Mouse (Mus musculus): Measurements from ENCODE around the gene H2-Oa.

The H2-Oa gene

DNA sequence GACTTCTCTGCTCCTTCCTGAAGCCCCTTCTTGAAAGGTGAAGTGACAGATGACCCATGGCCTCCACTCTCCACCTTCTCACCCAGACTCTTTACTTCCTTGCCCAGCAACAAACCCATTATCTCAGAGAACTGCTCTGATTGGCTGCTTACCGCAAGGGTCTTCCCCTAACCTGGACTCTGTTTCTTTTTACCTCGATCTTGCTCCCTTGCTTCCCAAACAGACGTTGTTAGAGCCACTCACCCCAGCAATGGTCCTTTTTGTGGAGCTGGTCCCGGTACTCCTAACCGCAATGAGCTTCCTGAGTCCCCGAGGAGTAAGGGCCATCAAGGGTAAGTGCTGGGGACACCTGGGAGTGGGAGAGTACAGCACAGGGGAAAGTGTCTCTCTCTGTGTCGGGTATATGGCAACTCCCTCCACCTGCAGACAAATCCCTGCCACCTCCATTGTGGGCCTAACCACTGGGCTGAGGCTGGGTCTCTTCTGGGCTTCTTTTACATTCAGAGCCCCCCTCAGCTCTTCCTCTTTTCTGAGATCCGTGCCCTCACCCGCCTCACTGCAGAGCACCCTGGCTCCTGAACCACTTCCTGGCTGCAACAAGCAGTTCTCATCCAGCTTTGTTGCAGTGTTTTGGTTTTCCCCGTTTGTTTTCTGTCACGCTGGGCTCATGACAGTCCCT, at the start of gene H2-Oa:
Gene H2-Oa (plus strand): TSS at position 144 of the 679 bp plus-strand sequence.
- no peak for DNase-seq

GRCm38 (mm10) chr17:34045941-34046340, 46.2 kb upstream of the H2-Oa start:
- DNase-seq: no peak

- no peak for DNase-seq
Measured at GRCm38 (mm10) chr17:34047404-34048050, 44.6 kb upstream of the H2-Oa start.

- no peak for DNase-seq
Measured at GRCm38 (mm10) chr17:34057224-34057623, 34.9 kb upstream of the H2-Oa start.

DNA sequence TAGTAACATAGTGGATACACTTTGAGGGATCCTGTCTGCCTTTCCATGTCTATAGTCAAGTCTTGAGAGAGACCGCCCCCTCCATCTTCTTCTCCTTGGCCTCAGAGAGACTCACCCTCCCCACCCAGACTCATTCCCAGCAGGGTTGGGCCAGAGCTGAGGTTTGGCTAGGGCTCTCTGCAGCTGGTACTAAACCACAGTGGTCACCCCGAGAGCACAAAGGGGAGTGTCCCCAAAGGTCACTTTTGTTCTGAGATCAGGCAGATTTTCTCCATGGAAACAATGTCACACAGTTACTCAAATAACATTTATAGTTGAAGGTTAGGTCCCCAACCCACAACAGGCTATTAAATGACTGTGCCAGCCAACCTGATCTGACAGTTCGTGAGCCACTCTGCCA, 23.3 kb upstream of the H2-Oa start:
- no peak for DNase-seq

DNA sequence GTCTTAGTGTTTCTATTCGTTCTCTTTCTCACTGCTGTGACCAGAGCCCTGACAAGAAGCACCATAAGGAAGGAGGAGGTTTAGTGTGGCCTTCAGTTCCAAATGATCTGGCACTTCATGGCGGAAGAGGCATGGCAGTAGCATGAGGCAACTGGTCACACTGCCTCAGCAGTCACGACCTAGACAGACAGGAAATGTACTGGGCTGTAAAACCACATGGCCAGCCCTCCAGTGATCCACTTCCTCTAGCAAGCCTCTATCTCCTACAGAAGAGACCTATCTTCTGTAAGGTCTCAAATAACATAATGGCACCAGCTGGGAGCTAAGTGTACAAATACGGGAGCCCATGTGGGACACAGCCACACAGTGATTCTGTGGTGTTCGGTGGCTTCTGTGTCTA, 20.0 kb upstream of the H2-Oa start:
- no peak for DNase-seq

GRCm38 (mm10) chr17:34075271-34075670, 16.9 kb upstream of the H2-Oa start:
- DNase-seq: peak; percentile 16

DNA sequence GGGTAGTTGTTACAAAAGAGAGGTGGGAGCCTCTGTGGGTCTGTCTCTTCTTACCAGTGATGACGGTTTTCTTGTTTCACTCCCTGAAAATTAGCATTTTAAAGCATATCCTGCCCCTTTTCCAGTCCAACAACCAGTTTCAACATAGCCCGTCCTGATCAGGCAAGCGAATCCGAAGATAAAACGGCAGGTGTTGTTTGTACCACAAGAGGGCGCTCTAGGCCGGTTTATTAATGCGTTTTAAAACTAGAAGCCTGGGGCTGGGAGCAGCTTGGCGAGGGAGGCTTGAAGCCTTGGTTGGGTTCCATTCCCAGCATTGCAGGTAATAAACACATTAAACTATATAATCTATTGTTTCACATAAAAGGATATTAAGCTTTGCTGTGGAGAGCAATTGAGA, 14.6 kb upstream of the H2-Oa start:
- DNase-seq: peak; percentile 22

- no peak for DNase-seq
Measured at GRCm38 (mm10) chr17:34078148-34078547, 14.0 kb upstream of the H2-Oa start.

GRCm38 (mm10) chr17:34079002-34079401, 13.1 kb upstream of the H2-Oa start:
- no peak for DNase-seq

- DNase-seq: no peak
Measured at GRCm38 (mm10) chr17:34079621-34080020, 12.5 kb upstream of the H2-Oa start.

- no peak for DNase-seq
Measured at GRCm38 (mm10) chr17:34083104-34083503, 9.0 kb upstream of the H2-Oa start.

DNA sequence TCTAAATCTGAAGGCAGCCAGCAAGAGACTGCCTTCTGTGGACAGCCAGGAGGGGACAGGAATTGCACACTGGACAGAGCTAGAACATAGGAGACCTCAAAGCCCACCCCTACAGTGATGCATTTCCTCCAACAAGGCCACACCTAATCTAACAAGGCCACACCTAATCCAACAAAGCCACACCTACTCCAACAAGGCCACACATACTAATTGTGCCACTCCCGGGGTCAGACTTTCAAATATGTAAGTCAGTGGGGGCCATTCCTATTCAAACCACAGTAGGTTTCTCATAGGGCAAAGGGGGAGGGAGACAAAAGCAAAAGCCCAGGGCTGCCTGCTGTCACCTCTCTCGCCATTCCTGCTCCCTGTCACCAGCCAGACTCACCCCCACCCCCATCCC, 4.8 kb upstream of the H2-Oa start:
- DNase-seq: no peak

DNA sequence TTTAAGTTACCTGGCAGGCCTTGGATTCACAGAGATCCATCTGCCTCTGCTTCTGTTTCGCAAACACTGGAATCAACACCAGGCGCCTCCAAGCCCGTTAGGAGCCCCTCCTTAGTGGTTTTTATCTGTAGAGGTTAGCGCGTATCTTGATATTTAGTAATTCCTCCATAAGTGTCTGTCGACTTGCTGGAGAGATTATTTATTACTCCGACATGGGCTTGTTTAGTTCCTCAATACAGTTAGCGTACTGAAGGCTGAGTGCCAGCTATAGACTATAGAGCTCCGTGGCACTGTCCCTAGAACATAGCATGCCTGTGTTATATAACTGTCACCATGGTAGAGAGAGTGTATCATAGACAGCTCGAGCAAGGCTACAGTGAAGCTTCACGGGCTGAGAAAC, 4.0 kb upstream of the H2-Oa start:
- no peak for DNase-seq

DNA sequence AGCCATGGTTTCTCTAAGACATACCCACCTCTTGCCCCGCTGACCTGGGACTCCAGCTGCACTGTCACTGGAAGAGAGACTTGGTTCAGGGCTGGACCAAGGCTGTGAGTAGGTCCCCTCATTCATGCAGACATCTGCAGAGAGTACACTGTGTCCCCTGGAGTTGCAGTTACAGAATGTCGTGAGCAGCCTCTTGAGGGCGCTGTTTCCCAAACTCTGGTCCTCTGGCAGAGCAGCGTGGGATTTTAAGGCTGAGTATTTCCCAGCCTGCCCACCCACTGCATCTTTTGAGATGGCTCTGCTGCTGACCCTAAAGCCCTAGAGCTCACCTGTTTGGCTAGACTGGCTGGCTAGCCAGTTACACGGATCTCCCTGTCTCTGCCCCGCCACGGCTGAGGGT, 1.2 kb upstream of the H2-Oa start:
- no peak for DNase-seq

DNA sequence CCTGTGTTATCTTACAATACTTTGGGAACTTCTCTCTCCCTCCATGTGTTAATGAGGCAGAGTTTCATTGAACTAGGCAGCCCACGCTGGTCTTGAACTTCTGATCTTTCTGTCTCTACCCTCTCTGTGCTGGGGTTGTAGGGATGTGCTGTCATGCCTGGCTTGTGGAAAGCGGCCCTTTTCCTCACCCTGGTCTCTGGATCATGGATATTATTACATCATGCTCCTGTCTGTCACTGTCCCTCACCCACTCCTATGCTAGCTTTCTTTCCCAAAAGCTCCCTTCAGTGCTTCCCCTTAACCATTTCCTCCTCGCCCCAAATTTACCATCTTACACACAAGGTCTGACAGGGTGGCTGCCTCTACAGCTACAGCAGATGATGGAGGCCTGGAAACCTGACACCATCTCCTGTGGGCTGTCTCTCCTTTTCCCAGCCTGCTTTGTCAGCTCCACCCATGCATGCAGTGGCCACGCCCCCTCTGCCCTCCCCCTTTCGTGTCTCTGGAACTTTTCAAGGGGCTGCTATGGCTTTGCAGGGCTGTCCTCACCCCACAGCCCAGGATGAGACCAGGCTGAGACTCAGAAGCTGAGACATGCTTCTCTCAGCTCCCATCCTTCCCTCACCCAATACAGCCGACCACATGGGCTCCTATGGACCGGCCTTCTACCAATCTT, 1.2 kb downstream of the H2-Oa start:
- no peak for DNase-seq

GRCm38 (mm10) chr17:34094283-34095035, 2.3 kb downstream of the H2-Oa start:
- no peak for DNase-seq

DNA sequence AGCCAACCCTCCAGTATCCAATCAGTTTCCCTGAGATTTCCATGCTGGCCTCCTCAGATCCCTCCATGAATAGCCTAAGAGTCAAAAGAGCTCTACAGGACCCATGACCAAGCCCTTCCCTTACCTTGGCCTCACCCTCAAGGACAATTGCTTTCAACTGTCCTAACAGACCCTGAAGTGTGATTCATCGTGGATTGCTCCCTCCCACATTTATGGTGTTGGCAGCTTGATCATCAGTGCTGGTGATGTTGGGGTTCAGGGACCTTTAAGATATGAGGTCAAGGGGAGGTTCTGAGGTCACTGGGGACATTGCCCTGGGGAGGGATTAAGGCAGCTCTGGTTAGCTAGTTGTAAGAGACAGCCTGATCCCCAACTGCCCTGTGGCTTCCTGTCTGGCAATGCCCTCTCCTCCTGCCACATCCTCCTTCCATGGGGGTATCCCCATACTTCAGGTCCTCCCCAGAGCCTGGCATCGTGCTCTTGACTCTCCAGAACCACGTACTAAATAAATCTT, 4.4 kb downstream of the H2-Oa start:
- DNase-seq: no peak

GRCm38 (mm10) chr17:34097272-34097671, 5.1 kb downstream of the H2-Oa start:
- no peak for DNase-seq

- no peak for DNase-seq
Measured at GRCm38 (mm10) chr17:34098709-34099479, 6.8 kb downstream of the H2-Oa start.

- no peak for DNase-seq
Measured at GRCm38 (mm10) chr17:34099531-34099930, 7.4 kb downstream of the H2-Oa start.

GRCm38 (mm10) chr17:34101185-34101584, 9.0 kb downstream of the H2-Oa start:
- DNase-seq: no peak
